Comparison of ENCODE assay signal across 17 mouse cellular contexts in genomic region chr16:57552709-57553108, GRCm38 (mm10). TPM values are rescaled to one million over a fixed set of nuclear protein-coding genes. Genes with fewer than 3 reads are reported as not detected.
DNase-seq lines count a peak whose midpoint lies in the region; ATAC-seq and TF ChIP-seq lines count a peak whose summit lies in the region.
"Had no signal": no experiment of that assay in that cellular context is flagged by ENCODE, and none has a peak within 500 bp of the region (broad histone marks: within the 10 kb centered on the region; RNA-seq: fewer than 3 reads in every experiment).

No protein-coding gene starts in this region.

- intact Hi-C loops in left cerebral cortex, adult 2 months (cut with DNase I), result no loop called here

- TF ChIP-seq CTCF in intestine, postnatal 0 days (IDR thresholded peaks at IDR 0.05; ENCODE audit: low read depth), result no peak
- TF ChIP-seq CTCF in left cerebral cortex, adult 2 months (IDR thresholded peaks at IDR 0.05), result no peak
- no peak for TF ChIP-seq CTCF in hindbrain, postnatal 0 days (IDR thresholded peaks at IDR 0.05; ENCODE audit: low read depth)

- 74% methylated on average over 5 of the region's 5 CpGs for WGBS in heart, embryonic 15.5 days
- 86% methylated on average over 5 of the region's 5 CpGs for WGBS in intestine, postnatal 0 days
- whole genome bisulfite sequencing in stomach, embryonic 16.5 days, result 86% methylated on average over 5 of the region's 5 CpGs
- 57% methylated on average over 5 of the region's 5 CpGs for WGBS in hindbrain, postnatal 0 days

- no peaks in the 10 kb centered on the region for H3K27me3 ChIP-seq in heart, embryonic 15.5 days
- H3K27me3 ChIP-seq in intestine, postnatal 0 days (replicated peaks; ENCODE audit: control insufficient read depth, insufficient read depth, low read length), result no peaks in the 10 kb centered on the region
- H3K27me3 ChIP-seq in stomach, embryonic 16.5 days (ENCODE audit: control insufficient read depth, insufficient read depth, low read length), result no peaks in the 10 kb centered on the region
- H3K27me3 ChIP-seq in hindbrain, postnatal 0 days (ENCODE audit: insufficient read depth, low read length), result no peaks in the 10 kb centered on the region
- H3K27me3 ChIP-seq: embryonic facial prominence, embryonic 12.5 days; kidney, embryonic 15.5 days had no signal

- no peaks in the 10 kb centered on the region for H3K9me3 ChIP-seq in heart, embryonic 15.5 days (replicated peaks)
- no peaks in the 10 kb centered on the region for H3K9me3 ChIP-seq in intestine, postnatal 0 days (ENCODE audit: control insufficient read depth)
- no peaks in the 10 kb centered on the region for H3K9me3 ChIP-seq in stomach, embryonic 16.5 days (replicated peaks; ENCODE audit: control insufficient read depth, low read length)
- no peaks in the 10 kb centered on the region for H3K9me3 ChIP-seq in hindbrain, postnatal 0 days (ENCODE audit: low read length)
- H3K9me3 ChIP-seq: embryonic facial prominence, embryonic 12.5 days; kidney, embryonic 15.5 days; midbrain, embryonic 13.5 days had no signal

- DNase-seq in heart, adult 18-20 months, result no peak
- DNase-seq in lung, postnatal 10 days, result peak; percentile 37
- DNase-seq in lung, postnatal 25 days (ENCODE audit: low spot score), result no peak
- DNase-seq in left cerebral cortex, adult 2 months (ENCODE audit: extremely low spot score in 1 of 2, low spot score in 2 of 2), result no peak
- DNase-seq in hindbrain, postnatal 0 days (ENCODE audit: low spot score), result no peak
- DNase-seq: adrenal gland, adult 8-10 months; cerebellum, adult 18-20 months; lung, postnatal 4 days; right cerebral cortex, postnatal 4 days had no signal

- no peak overlapping the region for H3K9ac ChIP-seq in heart, embryonic 15.5 days
- H3K9ac ChIP-seq in intestine, postnatal 0 days (ENCODE audit: low read depth, low read length), result no peak overlapping the region
- no peak overlapping the region for H3K9ac ChIP-seq in stomach, embryonic 16.5 days (ENCODE audit: low read length)
- H3K9ac ChIP-seq in hindbrain, postnatal 0 days (replicated peaks; ENCODE audit: low read length), result no peak overlapping the region
- H3K9ac ChIP-seq: embryonic facial prominence, embryonic 12.5 days; kidney, embryonic 15.5 days; midbrain, embryonic 13.5 days had no signal

- no peak for ATAC-seq in heart, embryonic 15.5 days (replicated peaks; ENCODE audit: insufficient number of reproducible peaks, insufficient read depth, low FRiP score, low read depth)
- no peak for ATAC-seq in intestine, postnatal 0 days
- no peak for ATAC-seq in stomach, embryonic 16.5 days (ENCODE audit: insufficient read depth, low FRiP score)
- ATAC-seq in hindbrain, postnatal 0 days, result no peak
- ATAC-seq: hindbrain, embryonic 16.5 days; midbrain, embryonic 13.5 days had no signal

- no peak overlapping the region for H3K27ac ChIP-seq in heart, embryonic 15.5 days
- H3K27ac ChIP-seq in intestine, postnatal 0 days (ENCODE audit: low read depth, low read length), result no peak overlapping the region
- H3K27ac ChIP-seq in stomach, embryonic 16.5 days (ENCODE audit: low read length), result no peak overlapping the region
- H3K27ac ChIP-seq in left cerebral cortex, adult 2 months, result no peak overlapping the region
- no peak overlapping the region for H3K27ac ChIP-seq in hindbrain, postnatal 0 days
- H3K27ac ChIP-seq: embryonic facial prominence, embryonic 12.5 days; kidney, embryonic 15.5 days; midbrain, embryonic 13.5 days had no signal

- no peaks in the 10 kb centered on the region for H3K36me3 ChIP-seq in heart, embryonic 15.5 days
- H3K36me3 ChIP-seq in intestine, postnatal 0 days (ENCODE audit: control insufficient read depth, insufficient read depth), result no peaks in the 10 kb centered on the region
- no peaks in the 10 kb centered on the region for H3K36me3 ChIP-seq in stomach, embryonic 16.5 days (ENCODE audit: control insufficient read depth, insufficient read depth, low read length)
- H3K36me3 ChIP-seq in hindbrain, postnatal 0 days (ENCODE audit: insufficient read depth, low read length), result no peaks in the 10 kb centered on the region
- H3K36me3 ChIP-seq: midbrain, embryonic 13.5 days had no signal

- no peak overlapping the region for H3K4me3 ChIP-seq in heart, embryonic 15.5 days
- H3K4me3 ChIP-seq in intestine, postnatal 0 days (ENCODE audit: low read depth, low read length), result no peak overlapping the region
- no peak overlapping the region for H3K4me3 ChIP-seq in stomach, embryonic 16.5 days (replicated peaks; ENCODE audit: low read length)
- no peak overlapping the region for H3K4me3 ChIP-seq in left cerebral cortex, adult 2 months
- H3K4me3 ChIP-seq in hindbrain, postnatal 0 days (ENCODE audit: low read length), result no peak overlapping the region
- H3K4me3 ChIP-seq: embryonic facial prominence, embryonic 12.5 days; kidney, embryonic 15.5 days; midbrain, embryonic 13.5 days had no signal

- H3K4me1 ChIP-seq in heart, embryonic 15.5 days (replicated peaks), result peaks cover 39% of the 10 kb centered on the region
- peaks cover 11% of the 10 kb centered on the region for H3K4me1 ChIP-seq in intestine, postnatal 0 days (replicated peaks; ENCODE audit: control insufficient read depth, insufficient read depth, low read length)
- H3K4me1 ChIP-seq in stomach, embryonic 16.5 days (ENCODE audit: control insufficient read depth, insufficient read depth, low read length), result peaks cover 33% of the 10 kb centered on the region
- H3K4me1 ChIP-seq in hindbrain, postnatal 0 days (ENCODE audit: insufficient read depth, low read length), result no peaks in the 10 kb centered on the region

- H3K4me2 ChIP-seq in heart, embryonic 15.5 days, result peak overlapping the region; percentile 23; the same call in 1 of the 2 replicates
- peak overlapping the region; percentile 83 for H3K4me2 ChIP-seq in intestine, postnatal 0 days (replicated peaks; ENCODE audit: low read depth)
- peak overlapping the region; percentile 63 for H3K4me2 ChIP-seq in stomach, embryonic 16.5 days (ENCODE audit: low read depth, low read length)
- H3K4me2 ChIP-seq in hindbrain, postnatal 0 days (ENCODE audit: low read depth, low read length), result no peak overlapping the region
- H3K4me2 ChIP-seq: liver, embryonic 11.5 days; midbrain, embryonic 13.5 days had no signal

RNA-seq across cellular contexts. Expression of gene Cmss1, which starts 54.0 kb away (rescaled TPM):
- 33.8 and 35.4 TPM in 2 replicates for polyA plus RNA-seq in heart, embryonic 15.5 days (2015; fragmentation: Nextera tagmentation; extraction: Ambion mirVana)
- total RNA-seq in heart, adult 18-20 months (2021), result 10 to 100 TPM; 70.2 to 79.9 TPM
- 19.1 and 19.9 TPM in 2 replicates for polyA plus RNA-seq in intestine, postnatal 0 days (2015; fragmentation: Nextera tagmentation; extraction: Ambion mirVana)
- polyA plus RNA-seq in stomach, embryonic 16.5 days (2015; fragmentation: Nextera tagmentation; extraction: Ambion mirVana), result 35.3 and 39.5 TPM in 2 replicates
- total RNA-seq in left cerebral cortex, adult 2 months (2021), result 10 to 100 TPM; 20.1 to 22.0 TPM
- total RNA-seq in hindbrain, postnatal 0 days (2014; rRNA removed), result 8.6 and 17.7 TPM in 2 replicates
- 42.5 and 43.4 TPM in 2 replicates for polyA plus RNA-seq in hindbrain, postnatal 0 days (2015; fragmentation: Nextera tagmentation; extraction: Ambion mirVana)
